Mouse (Mus musculus) naive thymus-derived CD4-positive, alpha-beta T cell, adult 5 months (primary cell): ENCODE data around the gene Rbpms2. TPM values are rescaled to one million over a fixed set of nuclear protein-coding genes. Genes with fewer than 3 reads are reported as not detected.

Experiments
- polyA plus RNA-seq: library from polyadenylated mRNA; unstranded; fragments of 100-300 nt; shearing (Covaris generic); gene quantifications from one replicate; pipeline ENCODE4 v1.2.1, GENCODE M21; 2017

Gene Rbpms2
- polyA plus RNA-seq, result 0.92 TPM

DNA sequence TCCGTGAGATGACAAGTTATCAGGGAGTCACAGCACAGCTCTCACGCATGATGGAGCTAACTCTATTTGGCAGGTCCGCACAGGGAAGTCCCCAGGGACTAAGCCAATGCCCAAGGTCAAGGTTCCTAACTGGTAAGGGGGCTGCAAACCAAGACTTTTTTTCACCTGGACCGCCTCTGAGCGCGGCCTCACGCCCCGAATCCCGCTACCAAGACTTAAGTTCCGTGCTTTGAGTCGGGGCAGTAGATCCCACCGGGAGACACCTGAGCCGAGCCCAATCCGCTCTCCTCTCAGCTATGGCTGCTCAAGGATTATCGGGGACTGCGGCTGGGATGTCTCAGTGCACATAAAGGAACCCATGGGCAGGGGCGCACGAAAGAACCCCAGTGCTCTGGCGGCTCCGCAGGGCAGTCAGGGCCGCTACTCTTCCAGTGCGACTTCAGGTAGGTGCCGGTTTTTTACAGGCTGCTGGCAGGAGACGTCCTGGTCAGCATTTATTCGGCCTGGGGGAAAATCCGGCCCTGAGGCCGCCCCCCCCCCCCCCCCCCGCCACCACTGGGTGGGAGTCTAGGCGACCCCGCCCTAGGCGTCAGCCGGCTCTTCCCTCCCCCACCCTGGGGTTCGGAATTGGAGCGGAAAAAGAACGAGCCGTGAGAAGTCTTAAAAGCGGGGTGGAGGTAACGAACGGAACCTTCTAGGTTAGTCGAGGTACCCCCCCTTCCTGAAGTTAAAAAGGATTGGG, at the start of gene Rbpms2:
Gene Rbpms2, plus strand, starts transcription at position 624 of the 742 bp plus-strand sequence.

DNA sequence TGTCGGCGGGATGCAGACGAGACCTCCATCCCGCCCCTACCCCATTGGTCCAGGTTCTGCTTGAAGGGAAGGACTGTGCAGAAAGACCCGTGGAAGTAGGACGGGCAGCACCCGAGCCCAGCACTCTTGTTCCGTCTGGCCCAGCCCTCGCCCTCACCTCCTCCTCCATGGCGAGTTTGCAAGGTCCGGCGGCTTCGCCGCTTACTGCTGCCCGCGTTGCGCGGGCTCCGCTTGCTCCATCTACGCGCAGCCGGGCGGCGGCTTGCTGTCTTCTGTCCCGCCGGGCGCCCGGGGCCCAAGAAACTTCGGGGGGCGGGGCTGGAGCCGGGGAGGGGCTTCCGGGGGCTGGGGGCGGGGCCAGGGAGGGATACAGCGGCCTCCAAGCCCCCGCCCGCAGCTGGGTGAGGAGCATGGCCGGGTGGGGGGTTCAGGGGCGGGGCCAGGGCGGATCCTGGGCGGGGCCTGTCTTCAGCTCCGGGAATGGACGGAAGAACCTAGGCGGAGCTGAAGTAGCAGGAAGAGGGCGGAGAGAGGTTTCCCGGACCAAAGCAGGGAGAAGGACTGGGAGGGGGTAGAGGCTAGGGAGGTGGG, 49.6 kb upstream of the Rbpms2 start, which contains the start of gene Plekho2:
Gene Plekho2, minus strand, starts transcription at position 260 of the 591 bp plus-strand sequence.

DNA sequence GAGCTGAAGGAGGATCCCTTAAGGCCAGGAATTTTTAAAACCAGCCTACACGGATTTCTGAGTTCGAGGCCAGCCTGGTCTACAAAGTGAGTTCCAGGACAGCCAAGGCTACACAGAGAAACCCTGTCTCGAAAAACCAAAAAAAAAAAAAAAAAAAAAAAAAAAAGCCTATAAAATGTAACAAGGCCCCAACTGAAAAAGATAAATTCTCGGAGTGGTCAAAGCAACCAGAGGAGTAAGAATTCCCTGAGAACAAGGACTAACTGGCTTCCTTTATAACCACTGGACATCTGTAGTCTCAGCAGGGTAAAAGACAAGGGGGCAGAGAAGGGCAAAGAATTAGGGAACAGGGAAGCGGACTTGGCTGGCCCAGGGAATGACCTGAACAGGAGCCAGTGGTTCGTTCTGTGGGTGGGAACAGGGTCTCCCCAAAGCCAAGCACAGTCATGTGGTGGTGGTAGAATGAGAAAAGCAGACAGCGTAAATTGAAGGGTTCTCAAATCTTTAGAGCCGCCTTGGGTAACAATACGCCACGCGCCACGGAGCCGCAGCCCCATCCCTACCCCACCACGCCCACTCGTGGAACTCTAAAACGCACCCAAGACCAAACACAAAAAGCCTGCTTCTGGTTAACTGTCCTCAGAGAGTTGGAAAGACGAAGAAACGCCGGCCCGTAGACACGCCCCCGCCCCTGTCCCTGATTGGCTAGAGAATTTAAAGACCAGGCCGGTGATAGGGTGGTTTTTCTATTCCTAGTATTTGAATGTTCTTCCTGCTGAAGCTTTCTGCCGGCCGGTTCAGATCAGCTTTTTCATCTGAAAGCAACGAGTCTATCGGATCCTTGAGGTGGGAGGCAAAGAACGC, 42.8 kb upstream of the Rbpms2 start, which contains the start of gene Pif1:
Gene Pif1, plus strand, starts transcription at position 755 of the 864 bp plus-strand sequence.

DNA sequence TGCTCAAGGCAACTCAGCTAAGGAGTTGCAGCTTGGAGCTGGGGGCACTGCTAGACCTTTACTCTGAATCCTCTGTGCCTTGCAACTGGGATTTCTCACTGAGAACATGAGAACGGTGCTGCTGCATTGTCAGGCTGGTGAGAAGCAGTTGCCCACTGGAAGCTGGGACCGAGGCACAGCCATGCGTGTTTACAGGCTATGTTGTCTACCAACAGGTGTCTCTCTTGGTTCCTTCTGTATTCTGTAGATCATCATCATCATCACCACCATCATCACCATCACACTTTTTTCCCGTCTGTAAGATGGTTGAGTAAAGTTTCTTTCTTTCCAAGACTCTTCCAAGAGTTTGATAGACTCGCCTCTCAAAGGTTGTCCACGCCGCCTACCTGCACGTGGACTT, 38.3 kb downstream of the Rbpms2 start, which contains the start of gene Oaz2:
Gene Oaz2, plus strand, starts transcription at position 301 of the 400 bp plus-strand sequence.

Other genes with a start within 250 kb of the Rbpms2 start
- not detected for gene Kbtbd13, start 238.0 kb upstream of the Rbpms2 start, polyA plus RNA-seq
- not detected for gene Rasl12, start 231.1 kb upstream of the Rbpms2 start, polyA plus RNA-seq
- gene Slc51b, start 206.7 kb upstream of the Rbpms2 start, polyA plus RNA-seq, result not detected
- gene Mtfmt, start 193.9 kb upstream of the Rbpms2 start, polyA plus RNA-seq, result 34.6 TPM
- 92.1 TPM for gene Spg21, start 168.7 kb upstream of the Rbpms2 start, polyA plus RNA-seq
- not detected for gene Ankdd1a, start 109.5 kb upstream of the Rbpms2 start, polyA plus RNA-seq
- 25.0 TPM for gene Plekho2, start 49.6 kb upstream of the Rbpms2 start, polyA plus RNA-seq
- not detected for gene Pif1, start 42.5 kb upstream of the Rbpms2 start, polyA plus RNA-seq
- gene Oaz2, start 38.4 kb downstream of the Rbpms2 start, polyA plus RNA-seq, result 71.8 TPM
- gene Zfp609, start 197.9 kb downstream of the Rbpms2 start, polyA plus RNA-seq, result 6.0 TPM